Mouse (Mus musculus): ENCODE data around the gene Comt. TPM values are rescaled to one million over a fixed set of nuclear protein-coding genes. Genes with fewer than 3 reads are reported as not detected.

The Comt gene
- total RNA-seq (2021), result 10 to 100 TPM; 44.1 to 47.3 TPM
- long read RNA-seq, experiment 1, transcript Comt-202 (5 exons, 1,866 nt), result minor isoform, 12 of 33 reads
- long read RNA-seq, experiment 1, transcript Comt-201 (6 exons, 1,397 nt), result major isoform, 14 of 33 reads
- long read RNA-seq, experiment 1, partial matches to known transcripts, result 5 of 33 reads
- long read RNA-seq, experiment 1, other reads (novel, unspliced or antisense), result 2 of 33 reads
- long read RNA-seq, experiment 2, transcript Comt-201 (6 exons, 1,397 nt), result major isoform, 15 of 34 reads
- long read RNA-seq, experiment 2, transcript Comt-202 (5 exons, 1,866 nt), result minor isoform, 12 of 34 reads
- long read RNA-seq, experiment 2, partial matches to known transcripts, result 5 of 34 reads
- long read RNA-seq, experiment 2, other reads (novel, unspliced or antisense), result 2 of 34 reads

DNA sequence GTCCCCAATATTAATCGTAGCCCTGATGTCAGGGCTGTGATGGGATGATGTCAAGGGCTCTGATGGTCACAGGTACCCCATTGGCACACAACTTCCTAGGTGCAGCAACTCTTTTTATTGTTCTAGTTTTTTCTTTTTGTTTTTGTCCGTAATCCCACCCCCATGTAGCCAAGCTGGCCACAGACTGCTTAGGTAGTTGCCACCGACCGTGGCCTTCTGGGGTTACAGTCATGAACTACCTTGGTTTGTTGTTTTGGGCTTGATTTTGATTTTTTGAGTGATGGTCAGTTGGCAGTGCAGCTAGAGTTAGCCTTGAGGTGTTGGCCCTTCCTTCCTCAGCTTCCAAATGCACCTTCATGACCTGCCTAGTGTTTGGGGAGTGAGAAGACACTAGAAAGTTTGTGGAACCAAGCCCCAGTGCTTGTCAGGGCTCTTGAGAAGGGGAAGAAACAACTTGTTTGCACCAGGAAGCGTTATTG is at the start of gene Comt:
TSS of gene Comt (minus strand) at position 51 of the 479 bp plus-strand sequence.
- no peak for DNase-seq

DNA sequence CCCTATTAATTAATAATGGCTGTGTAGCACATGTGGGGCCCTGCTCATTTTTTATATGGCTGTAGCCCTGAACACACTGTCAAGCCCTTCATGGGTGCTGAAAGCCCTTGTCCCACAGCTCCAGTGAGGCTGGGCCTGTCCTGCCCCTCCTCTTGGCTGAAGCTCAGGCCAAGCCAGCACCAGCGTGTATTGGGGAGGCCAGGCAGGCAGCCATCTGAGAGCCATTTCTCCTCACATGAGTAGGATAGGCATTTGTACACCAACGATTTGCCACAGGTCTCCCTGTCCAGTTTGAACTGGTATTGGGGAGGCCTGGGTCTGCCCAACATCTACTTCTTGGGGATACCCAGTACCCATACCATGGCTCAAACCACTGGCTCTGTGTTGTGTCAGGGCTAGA is 47.4 kb upstream of the Comt start:
- DNase-seq, result no peak

DNA sequence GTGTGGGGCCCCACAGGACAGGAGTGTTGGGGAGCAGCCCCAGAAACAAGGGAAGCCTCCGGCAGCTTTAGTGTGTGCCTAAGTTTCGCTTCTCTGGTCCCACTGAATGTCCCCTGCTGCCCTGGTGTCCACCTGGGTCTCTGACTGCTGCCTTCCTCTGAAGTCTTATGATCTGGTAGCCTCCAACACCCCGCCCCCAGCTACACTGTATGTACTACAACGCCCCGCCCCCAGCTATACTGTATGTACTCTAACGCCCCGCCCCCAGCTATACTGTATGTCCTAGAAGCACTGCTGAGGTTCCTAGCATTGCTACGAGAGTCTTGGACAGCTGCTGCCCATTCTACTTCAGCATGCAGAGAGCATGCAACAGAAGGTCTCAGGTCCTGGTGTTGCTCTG is 46.3 kb upstream of the Comt start:
- DNase-seq, result no peak

DNA sequence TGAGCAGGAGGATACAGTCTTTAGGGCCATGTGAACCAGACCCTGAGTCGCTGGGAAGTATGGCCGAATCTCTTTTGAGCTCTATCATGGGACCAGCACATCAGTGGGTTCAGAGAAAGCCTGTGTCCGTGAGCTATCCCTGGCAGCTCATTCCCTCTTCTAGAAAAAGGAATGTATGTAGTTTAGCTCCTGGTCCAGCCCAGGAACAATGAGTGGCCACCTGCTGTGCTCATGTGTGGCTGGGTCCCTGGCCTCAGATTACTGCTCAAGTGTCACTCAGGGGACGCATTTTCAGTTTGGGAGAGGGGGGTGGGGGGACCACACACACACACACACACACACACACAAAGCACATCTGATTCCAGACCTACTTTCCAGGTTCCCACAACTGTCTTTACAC is 45.8 kb upstream of the Comt start:
- no peak for DNase-seq

DNA sequence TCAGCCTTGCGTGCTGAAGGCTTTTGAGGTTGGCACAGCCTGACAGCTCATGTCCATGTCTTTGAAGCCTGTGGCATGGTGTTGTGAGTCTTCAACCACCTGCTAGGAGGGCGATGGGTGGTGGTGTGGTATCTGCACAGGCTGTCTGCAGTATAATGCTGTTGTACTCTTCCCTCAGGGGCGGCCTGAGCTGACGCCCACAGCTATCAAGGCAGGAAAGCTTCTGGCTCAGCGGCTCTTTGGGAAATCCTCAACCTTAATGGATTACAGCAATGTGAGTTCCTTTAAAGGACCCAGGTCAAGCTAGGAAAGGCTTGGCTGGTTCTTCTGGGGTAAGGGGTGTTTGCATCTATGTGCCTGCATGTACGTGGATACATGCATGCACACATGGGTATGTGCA is 45.3 kb upstream of the Comt start:
- no peak for DNase-seq

DNA sequence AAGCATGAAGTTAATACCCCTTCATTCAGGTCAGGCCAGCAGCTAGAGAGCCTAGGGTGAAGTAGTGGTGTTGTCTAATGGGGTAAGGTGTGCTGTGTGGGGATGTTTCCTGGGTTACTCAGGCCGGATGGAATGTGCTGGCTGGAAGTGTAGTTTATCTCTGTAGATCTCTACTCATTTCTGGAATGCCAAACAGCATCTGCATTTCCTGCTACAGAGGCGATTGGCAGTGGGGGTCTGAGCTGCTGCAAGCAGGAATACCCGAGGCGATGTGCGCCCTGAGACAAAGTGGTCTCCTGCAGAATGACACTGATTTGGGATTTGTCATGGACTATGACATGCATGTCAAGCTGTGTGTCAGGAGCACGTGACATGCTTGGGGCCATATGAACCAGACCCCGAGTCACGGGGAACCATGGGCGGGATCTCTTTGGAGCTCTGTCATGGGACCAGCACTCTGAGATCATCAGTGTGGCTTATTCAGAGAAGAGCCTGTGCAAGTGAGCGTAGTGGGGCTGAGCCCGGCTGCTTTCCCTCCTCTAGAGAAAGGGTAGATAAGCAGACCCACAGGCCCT is 44.8 kb upstream of the Comt start:
- DNase-seq, result no peak

DNA sequence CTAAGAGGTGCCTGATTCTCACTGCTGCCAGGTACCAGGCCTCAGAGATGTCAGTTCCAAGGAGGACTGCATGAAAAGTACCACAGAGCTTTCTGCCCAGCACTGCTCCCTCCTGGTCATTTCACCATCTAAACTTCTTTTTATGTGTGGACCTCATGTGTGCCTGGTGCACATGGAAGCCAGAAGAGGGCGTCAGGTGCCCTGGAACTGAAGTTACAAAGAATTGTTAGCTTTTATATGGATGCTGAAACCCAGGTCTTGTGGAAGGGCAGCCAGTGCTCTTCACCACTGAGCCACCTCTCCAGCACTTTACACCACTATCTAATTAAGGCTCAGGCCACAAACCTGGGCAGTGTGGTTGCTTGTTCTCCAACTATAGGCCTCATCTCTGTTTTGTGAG is 44.2 kb upstream of the Comt start:
- DNase-seq, result no peak

DNA sequence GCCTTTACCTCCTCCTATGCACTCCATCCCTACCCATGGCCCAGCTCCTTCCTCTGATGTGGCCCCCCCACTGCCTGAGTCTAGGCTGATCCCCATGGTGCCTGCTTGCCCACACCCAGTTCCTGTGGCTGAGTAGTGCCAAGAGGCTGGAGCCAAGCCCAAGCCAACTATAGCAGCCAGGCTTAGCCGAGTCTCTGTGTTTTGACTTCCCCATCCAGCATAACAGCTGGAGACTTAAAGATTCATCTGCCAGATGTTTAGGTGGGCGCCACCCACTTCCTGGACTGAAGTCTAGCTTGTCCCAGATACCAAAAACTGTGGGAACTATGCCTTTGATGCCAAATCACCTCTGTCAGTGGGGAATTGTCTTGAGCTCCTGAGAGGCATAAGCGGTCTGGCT is 37.6 kb upstream of the Comt start:
- peak; percentile 40 for DNase-seq

DNA sequence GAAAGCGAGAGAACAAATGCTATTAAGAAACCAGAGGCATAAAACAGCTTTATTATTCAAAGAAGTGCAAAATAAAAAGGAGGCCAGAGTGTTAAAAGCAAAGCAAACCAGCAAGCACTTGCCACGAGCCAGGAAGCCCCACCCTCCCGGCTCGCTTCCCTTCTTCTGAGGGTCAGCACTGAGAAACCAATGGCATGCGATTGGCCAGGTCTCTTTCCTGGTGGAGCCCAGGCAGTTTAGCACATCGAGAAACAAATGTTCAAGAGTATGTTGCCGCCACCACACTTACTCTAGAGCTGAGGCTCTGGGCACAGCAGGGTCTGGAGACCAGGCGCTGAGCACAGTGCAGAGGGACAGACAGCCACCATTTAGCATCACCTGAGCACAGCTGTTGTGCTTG is 35.9 kb upstream of the Comt start:
- no peak for DNase-seq

DNA sequence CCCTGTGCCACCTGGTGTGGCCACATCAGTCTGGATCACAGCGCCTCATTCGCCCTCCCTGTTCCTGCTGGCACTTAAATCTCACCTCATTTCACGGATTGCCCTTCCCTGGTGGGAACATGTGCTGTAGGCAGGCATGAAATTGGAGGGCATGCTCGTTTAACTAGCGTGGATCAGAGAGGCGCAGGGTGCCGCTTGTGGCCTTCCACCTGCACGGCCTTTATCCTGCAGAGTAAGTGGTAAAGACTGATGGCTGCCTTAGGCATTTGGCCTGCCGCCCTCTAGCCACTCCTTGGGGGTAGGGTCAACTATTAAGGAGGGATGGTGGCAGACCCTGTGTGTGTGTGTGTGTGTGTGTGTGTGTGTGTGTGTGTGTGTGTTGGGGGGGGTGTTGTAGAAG is 35.4 kb upstream of the Comt start:
- no peak for DNase-seq

DNA sequence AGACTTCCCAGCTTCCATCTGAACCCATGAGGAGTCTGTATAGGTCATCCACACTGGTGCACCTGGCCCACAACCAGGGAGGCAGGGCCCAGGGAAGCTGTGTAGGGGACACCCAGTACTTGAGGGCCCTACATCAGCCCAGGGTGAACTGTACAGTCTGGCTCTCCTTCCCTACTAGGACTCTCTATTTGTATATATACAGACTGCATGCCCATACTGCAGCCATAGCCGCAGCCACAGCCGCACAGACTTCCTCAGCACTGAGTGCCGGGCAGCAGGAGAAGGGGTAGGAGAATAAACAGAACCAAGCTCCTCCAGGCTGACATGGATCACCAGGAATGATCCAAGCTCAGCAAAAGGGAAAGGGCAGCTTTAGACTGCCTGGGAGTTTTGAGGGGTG is 34.2 kb upstream of the Comt start:
- DNase-seq, result no peak

DNA sequence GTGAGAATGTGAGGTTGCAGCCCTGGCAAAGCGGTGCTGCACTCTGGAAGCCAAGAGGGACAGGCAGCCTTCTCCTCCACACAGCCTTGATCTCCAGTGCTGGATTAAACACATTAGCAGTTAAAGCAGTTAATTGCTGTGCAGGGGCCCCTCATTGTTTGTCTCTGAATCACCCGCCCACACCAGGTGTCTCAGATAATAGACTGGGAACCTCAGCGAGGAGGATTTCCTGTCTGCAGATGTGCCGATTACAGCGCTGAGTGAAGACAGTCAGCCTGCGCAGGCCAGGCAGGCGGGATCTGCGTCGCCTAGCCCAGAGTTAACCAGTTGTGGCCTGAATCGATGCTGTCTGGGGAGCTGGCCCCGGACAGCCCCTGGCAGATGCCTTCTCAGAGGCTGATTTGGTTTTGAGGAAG is 33.3 kb upstream of the Comt start:
- peak; percentile 20 for DNase-seq

DNA sequence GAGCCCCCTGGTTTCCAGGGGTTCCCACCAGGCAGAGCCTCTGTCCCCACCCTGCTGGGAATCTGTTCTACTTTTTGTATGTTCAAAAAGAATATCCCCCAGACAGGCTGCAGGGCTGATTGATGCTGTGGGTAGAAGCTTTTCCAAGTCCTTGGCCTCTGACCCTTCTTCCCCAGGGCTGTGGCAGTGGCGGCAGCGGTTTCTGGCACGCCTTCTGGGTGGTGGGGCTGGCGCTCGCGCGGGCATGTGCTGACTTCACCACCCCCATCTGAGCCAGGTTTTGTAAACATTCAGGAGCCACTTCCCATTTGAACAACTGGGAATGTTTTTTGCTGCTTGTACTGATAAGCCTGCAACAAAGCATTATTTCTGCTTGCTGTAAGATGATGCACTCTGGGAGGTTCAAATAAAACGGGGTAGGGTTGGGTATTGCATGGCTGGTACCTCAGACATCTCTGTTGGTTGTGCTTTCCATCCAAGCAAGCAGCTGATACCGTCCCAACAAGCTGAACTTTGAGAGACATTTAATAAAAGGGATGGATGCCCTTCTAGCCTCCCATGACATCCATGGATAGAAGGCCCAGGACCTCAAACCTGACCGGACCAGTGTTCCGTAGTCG is 32.8 kb upstream of the Comt start:
- no peak for DNase-seq

DNA sequence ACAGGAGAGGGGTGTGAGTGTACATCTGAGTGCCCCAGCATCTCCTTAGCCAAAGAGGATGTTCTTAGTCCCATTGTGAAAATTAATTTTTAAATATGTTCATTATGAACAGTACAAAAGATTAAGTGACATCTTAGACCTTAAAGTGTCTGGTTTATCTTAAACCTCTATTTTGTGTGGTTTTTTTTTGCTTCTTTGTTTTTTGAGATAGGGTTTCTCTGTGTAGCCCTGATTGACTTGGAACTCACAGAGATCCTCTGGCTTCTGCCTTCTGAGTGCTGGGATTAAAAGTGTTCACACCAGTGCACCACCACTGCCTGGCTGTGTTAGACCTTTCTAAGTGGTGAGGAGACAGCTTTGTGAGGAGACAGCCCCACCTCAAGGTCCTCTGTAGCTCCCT is 32.0 kb upstream of the Comt start:
- DNase-seq, result no peak

DNA sequence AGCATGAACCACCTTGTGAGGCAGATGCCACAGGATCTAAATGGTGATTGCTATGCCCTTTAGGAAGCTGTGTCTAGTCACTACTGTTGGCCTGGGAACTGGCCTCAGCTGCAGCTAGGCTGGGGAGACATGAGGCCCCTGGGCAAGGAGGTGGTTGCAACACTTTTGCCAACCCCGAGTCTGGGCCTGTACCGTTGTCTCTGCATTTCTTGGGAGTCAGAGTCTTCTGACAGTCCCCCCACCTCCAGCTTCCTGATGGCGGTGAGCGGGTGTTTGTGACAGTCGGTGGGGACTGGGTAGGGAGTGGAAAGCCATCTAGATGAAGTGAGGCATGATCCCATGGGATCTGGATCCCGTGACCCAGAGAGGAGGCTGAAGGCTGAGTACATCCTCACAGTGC is 28.8 kb upstream of the Comt start:
- DNase-seq, result no peak

DNA sequence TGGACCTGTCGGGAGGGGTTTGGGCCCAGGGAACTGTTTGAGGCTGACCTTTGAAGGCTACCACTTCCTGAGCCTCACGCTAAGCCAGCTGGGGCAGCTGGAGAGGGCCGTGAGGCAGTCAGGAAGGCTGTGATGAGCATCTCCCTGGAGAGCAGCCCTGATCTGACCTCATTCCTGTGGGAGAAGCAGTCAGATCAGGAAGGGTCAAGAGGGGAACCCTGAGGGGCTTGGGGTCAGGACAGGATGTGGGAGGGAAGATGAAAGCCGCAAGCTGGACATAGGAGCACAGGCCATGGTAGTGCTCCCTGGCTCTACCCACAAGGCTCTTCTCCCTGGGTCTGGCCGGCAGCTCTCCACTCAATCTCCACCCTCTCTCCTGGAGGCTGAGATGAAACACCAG is 27.2 kb upstream of the Comt start:
- DNase-seq, result no peak

DNA sequence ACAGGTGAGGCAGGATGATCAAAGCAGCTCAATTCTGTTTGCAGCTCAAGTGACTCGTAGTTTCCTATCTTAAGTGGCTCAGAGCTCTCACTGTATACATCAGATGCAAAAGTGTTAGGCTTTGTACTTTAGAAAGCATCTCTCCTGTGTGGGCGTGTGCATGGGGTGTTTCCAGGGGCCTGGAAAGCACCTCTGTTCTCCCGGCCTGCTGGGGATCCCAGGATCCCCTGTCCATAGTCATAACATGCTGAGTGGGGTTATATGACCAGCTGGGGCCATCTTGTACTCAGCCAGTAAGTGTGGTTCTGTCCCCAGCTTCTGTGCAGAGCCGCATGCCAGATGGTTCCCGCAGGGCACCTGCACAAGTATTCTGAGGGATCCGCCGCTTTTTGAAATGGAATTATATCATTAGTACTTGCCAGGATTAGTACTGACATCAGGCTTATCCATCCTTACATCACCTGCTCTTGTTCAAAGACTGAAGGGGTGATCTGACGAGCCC is 25.8 kb upstream of the Comt start:
- no peak for DNase-seq

DNA sequence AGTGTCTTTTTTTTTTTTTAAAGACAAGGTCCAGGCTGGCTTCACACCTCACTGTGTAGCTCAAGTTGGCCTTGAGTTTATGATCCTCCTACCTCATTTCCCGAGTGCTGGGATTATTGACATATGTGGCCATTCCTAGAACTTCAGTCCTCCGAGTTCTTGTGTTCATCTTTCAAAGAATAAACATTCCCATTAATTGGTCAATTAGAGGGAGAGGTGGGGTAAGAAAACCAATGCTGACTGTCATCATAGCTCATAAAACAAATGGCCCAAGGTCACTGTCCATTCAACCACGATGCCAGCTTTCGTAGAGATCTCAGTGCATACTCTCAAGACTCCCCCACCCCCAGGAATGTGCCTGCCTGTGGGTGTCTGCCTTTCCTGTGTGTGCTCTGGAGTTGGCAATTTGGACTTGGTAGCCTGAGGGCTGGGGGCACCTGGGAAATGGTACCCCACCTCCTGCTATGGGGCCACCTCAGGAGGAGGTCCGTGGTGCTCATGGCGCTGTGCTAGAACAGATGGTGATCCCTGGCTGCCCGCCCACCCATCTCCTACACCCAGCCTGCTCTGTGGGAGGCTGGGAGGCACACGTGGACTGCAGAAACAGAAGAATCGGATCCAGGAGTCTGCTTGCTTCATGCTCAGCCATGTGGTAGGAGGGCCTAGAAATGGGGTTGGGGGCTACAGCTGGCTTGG is 25.0 kb upstream of the Comt start:
- no peak for DNase-seq

DNA sequence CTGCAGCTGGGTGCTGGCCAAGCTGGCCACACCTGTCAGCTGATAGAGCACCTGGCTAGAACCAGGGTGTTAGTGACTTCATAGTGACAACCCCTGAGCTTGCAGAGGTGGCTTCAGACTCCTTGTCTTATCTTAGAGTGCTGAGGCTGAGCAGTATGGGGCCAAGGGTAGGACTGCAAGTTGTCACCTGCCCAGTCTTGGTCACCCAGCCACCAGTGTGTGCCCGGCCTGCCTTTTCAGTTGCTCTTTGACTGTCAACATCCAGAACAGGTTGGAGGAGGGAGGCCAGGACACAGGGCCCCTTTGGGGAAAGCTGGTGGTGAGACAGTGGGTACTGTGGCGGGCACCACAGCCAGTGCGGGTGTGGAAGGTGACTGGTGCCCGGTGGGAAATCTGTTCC is 22.4 kb upstream of the Comt start:
- DNase-seq, result no peak

DNA sequence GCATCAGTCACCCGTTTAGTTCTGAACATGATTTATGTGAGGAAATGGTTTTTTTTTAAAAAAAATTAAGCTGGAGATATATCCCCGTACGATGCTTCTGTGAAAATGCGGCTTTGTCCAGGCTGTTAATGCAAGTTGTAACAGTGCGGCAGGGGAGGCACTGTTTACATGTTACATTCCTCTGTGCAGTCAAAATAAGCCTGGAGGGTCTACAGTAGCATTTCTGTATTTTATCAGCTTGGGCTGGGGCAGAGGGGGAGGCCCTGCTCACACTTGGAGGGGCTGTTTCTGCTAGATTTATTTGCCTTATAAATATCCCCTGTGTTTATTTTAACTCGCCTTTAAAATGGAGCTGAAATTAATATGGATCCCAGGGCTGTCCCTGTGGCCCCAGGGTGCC is 21.5 kb upstream of the Comt start:
- no peak for DNase-seq

DNA sequence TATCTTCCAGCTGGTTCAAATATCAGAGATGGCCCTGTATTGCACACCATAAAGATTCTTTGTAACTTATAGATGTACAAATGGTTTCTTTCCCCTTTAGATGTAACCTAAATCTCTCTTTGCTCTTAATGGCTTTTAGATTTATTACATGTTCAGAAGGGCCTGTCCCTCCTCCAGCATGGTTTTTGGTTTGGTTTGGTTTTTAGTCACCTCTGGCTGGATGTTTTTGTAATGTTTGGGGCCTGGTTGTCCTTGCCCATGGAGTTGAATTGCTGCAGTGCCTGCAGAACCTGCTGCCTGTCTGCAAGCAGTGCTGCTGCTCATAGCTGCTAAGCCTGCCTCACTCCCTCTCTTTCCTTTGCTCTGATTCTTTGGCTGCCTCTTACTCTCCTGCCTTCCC is 20.6 kb upstream of the Comt start:
- DNase-seq, result no peak

DNA sequence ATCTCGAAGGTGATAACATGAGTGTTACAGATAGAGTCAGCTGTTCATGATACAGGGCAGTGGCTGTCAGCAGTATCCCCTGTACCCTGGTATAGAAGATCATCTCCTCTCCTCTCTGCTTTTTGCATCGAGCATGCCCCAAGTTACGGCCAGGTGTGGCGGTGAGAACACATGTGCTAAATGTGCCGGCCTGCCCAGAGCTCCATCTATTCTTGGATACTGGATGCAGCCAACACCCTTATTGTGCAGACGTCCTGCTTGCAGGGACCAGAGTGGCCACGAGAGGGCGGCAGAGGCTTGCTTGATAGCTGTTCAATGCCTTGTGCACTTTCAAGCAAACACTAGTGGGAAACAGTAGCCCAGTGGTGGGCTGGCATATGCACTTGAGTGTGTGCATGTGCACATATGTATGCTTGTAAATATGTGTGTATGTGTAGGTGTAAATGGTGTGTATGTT is 16.8 kb upstream of the Comt start:
- DNase-seq, result peak; percentile 99

DNA sequence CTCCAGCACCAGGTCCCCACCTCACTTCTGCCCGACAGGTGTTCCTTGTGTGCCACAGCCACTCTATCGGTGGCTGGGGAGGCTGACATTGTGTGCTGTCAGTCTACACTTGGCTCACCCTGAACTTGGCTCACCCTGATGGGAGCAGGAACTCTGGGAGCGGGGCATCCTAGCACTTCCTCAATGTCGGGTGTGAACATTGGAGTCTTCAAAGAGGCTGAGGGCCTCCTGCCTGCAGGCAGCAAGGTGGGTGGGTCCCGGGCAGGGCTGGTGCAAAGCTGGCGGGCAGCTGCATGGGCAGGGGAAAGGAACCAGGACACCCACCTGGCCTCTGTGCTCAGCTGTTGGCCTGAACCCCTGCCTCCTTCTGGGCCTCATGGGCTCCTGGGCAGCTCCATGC is 9.5 kb upstream of the Comt start:
- DNase-seq, result no peak
